Mouse (Mus musculus) limb, embryonic 15.5 days (tissue): ENCODE results near the gene Rtn1. TPM values are rescaled to one million over a fixed set of nuclear protein-coding genes. Genes with fewer than 3 reads are reported as not detected.

Experiments
- ATAC-seq: fragments of 200-750 bp; cut with Nextera tagmentation; 2 replicates; pipeline ENCODE4 v1.8.0; 2017; ENCODE audit warnings: low read depth, moderate TSS enrichment; ENCODE audit not compliant: insufficient number of reproducible peaks, low FRiP score, low TSS enrichment
- H3K27ac ChIP-seq: fragments of 300-500 bp; sonication (generic); 2 replicates; pipeline ENCODE4 v1.5.1; 2015; ENCODE audit warnings: moderate library complexity, mild to moderate bottlenecking, inconsistent platforms
- H3K27me3 ChIP-seq: fragments of 300-500 bp; sonication (generic); 2 replicates; pipeline ENCODE4 v1.6.1; 2015; ENCODE audit warnings: inconsistent platforms
- H3K36me3 ChIP-seq: fragments of 300-500 bp; sonication (generic); 2 replicates; pipeline ENCODE4 v1.6.1; 2015; ENCODE audit warnings: inconsistent platforms
- H3K4me1 ChIP-seq: fragments of 300-500 bp; sonication (generic); 2 replicates; pipeline ENCODE4 v1.6.1; 2015; ENCODE audit warnings: inconsistent platforms
- H3K4me2 ChIP-seq: fragments of 300-500 bp; sonication (generic); 2 replicates; pipeline ENCODE4 v1.6.1; 2015; ENCODE audit warnings: mild to moderate bottlenecking, inconsistent platforms
- H3K4me3 ChIP-seq: fragments of 300-500 bp; sonication (generic); 2 replicates; pipeline ENCODE4 v1.5.1; 2015; ENCODE audit warnings: mild to moderate bottlenecking, inconsistent platforms
- H3K9ac ChIP-seq: fragments of 300-500 bp; sonication (generic); 2 replicates; pipeline ENCODE4 v1.6.1; 2015; ENCODE audit warnings: inconsistent platforms
- H3K9me3 ChIP-seq: fragments of 300-500 bp; sonication (generic); 2 replicates; pipeline ENCODE4 v1.6.1; 2016; ENCODE audit warnings: inconsistent platforms
- WGBS: fragments of 180-500 bp; shearing (Covaris S2); methylation state at CpG from one replicate; pipeline ENCODE4 v1.1.7; 2015; 5-methylcytosine and 5-hydroxymethylcytosine counted together
- polyA plus RNA-seq: library from polyadenylated mRNA; unstranded; fragments of >200 nt; fragmentation: Nextera tagmentation; extraction: Ambion mirVana; gene quantifications from 2 replicates; pipeline ENCODE4 v1.2.1, GENCODE M21; 2015

Rtn1 gene
- polyA plus RNA-seq, 1 experiment from 2014 or later: 6.8 TPM

GRCm38 (mm10) chr12:72253040-72253439, 155.8 kb downstream of the Rtn1 start:
- Histone ChIP-seq H3K27me3 (no peaks in the 10 kb centered on the region), H3K27ac (no peak overlapping the region), H3K4me1 (no peaks in the 10 kb centered on the region), H3K4me3 (no peak overlapping the region), H3K36me3 (no peaks in the 10 kb centered on the region), H3K9me3 (no peaks in the 10 kb centered on the region), H3K4me2 (no peak overlapping the region), H3K9ac (no peak overlapping the region)
- WGBS: 75% methylated on average over 3 of the region's 3 CpGs
- ATAC-seq: no peak

GRCm38 (mm10) chr12:72251890-72252445, 156.9 kb downstream of the Rtn1 start:
- no peak overlapping the region for H3K4me3 ChIP-seq
- no peak for ATAC-seq

GRCm38 (mm10) chr12:72244951-72245350, 163.9 kb downstream of the Rtn1 start:
- no peaks in the 10 kb centered on the region for H3K9me3 ChIP-seq
- H3K9ac ChIP-seq: no peak overlapping the region
- no peak overlapping the region for H3K4me2 ChIP-seq
- H3K4me1 ChIP-seq: no peaks in the 10 kb centered on the region
- ATAC-seq: no peak
- H3K27me3 ChIP-seq: no peaks in the 10 kb centered on the region
- H3K4me3 ChIP-seq: no peak overlapping the region
- WGBS: 96% methylated on average over 1 of the region's 1 CpGs
- no peak overlapping the region for H3K27ac ChIP-seq
- H3K36me3 ChIP-seq: no peaks in the 10 kb centered on the region

More at GRCm38 (mm10) chr12:72251890-72252445, 156.9 kb downstream of the Rtn1 start:
- Histone ChIP-seq H3K4me2 (no peak overlapping the region), H3K9ac (no peak overlapping the region), H3K4me1 (no peaks in the 10 kb centered on the region), H3K27me3 (no peaks in the 10 kb centered on the region), H3K27ac (no peak overlapping the region), H3K9me3 (no peaks in the 10 kb centered on the region), H3K36me3 (no peaks in the 10 kb centered on the region)
- 38% methylated on average over 10 of the region's 10 CpGs for WGBS

GRCm38 (mm10) chr12:72242807-72243206, 166.0 kb downstream of the Rtn1 start:
- Histone ChIP-seq H3K9ac (no peak overlapping the region), H3K9me3 (no peaks in the 10 kb centered on the region), H3K36me3 (no peaks in the 10 kb centered on the region), H3K4me2 (no peak overlapping the region), H3K4me3 (no peak overlapping the region), H3K27ac (no peak overlapping the region), H3K4me1 (no peaks in the 10 kb centered on the region), H3K27me3 (peaks cover 8% of the 10 kb centered on the region)
- 62% methylated on average over 6 of the region's 6 CpGs for WGBS
- no peak for ATAC-seq

- Histone ChIP-seq H3K27me3 (peaks cover 31% of the 10 kb centered on the region), H3K4me1 (peaks cover 7% of the 10 kb centered on the region; the same call in 1 of the 2 replicates), H3K4me2 (no peak overlapping the region), H3K9me3 (no peaks in the 10 kb centered on the region), H3K9ac (no peak overlapping the region), H3K36me3 (no peaks in the 10 kb centered on the region), H3K27ac (no peak overlapping the region), H3K4me3 (no peak overlapping the region)
- no peak for ATAC-seq
Observed at GRCm38 (mm10) chr12:72240506-72240905, 168.3 kb downstream of the Rtn1 start.

- Histone ChIP-seq H3K9me3 (no peaks in the 10 kb centered on the region), H3K27ac (no peak overlapping the region), H3K36me3 (no peaks in the 10 kb centered on the region), H3K27me3 (peaks cover 35% of the 10 kb centered on the region), H3K4me1 (peaks cover 7% of the 10 kb centered on the region; the same call in 1 of the 2 replicates), H3K4me3 (no peak overlapping the region), H3K9ac (no peak overlapping the region), H3K4me2 (no peak overlapping the region)
- WGBS: 56% methylated on average over 12 of the region's 12 CpGs
- ATAC-seq: no peak
Observed at GRCm38 (mm10) chr12:72239230-72239894, 169.5 kb downstream of the Rtn1 start.

- no peak overlapping the region for H3K9ac ChIP-seq
- H3K27ac ChIP-seq: no peak overlapping the region
- peaks cover 7% of the 10 kb centered on the region; the same call in 1 of the 2 replicates for H3K4me1 ChIP-seq
- H3K36me3 ChIP-seq: no peaks in the 10 kb centered on the region
- WGBS: 70% methylated on average over 2 of the region's 2 CpGs
- no peak for ATAC-seq
- peak overlapping the region; percentile 50; the same call in 1 of the 2 replicates for H3K4me3 ChIP-seq
- peak overlapping the region; percentile 94 for H3K4me2 ChIP-seq
- no peaks in the 10 kb centered on the region for H3K9me3 ChIP-seq
- peaks cover 35% of the 10 kb centered on the region for H3K27me3 ChIP-seq
Observed at GRCm38 (mm10) chr12:72237251-72237650, 171.6 kb downstream of the Rtn1 start.

GRCm38 (mm10) chr12:72236564-72237011, 172.3 kb downstream of the Rtn1 start:
- no peaks in the 10 kb centered on the region for H3K9me3 ChIP-seq
- H3K27me3 ChIP-seq: peaks cover 35% of the 10 kb centered on the region
- peaks cover 7% of the 10 kb centered on the region; the same call in 1 of the 2 replicates for H3K4me1 ChIP-seq
- no peak overlapping the region for H3K27ac ChIP-seq
- H3K9ac ChIP-seq: peak overlapping the region; percentile 28; the same call in 1 of the 2 replicates
- H3K4me3 ChIP-seq: peak overlapping the region; percentile 50
- no peaks in the 10 kb centered on the region for H3K36me3 ChIP-seq
- ATAC-seq: peak; percentile 78; the same call in 1 of the 2 replicates
- WGBS: under 1% methylated on average over 56 of the region's 56 CpGs
- peak overlapping the region; percentile 94 for H3K4me2 ChIP-seq

GRCm38 (mm10) chr12:72235621-72236351, 173.1 kb downstream of the Rtn1 start:
- peak overlapping the region; percentile 50 for H3K4me3 ChIP-seq
- peaks cover 7% of the 10 kb centered on the region; the same call in 1 of the 2 replicates for H3K4me1 ChIP-seq
- no peaks in the 10 kb centered on the region for H3K9me3 ChIP-seq
- H3K27ac ChIP-seq: no peak overlapping the region
- H3K9ac ChIP-seq: no peak overlapping the region
- H3K4me2 ChIP-seq: peak overlapping the region; percentile 94
- no peak for ATAC-seq
- no peaks in the 10 kb centered on the region for H3K36me3 ChIP-seq
- peaks cover 35% of the 10 kb centered on the region for H3K27me3 ChIP-seq
- 52% methylated on average over 12 of the region's 12 CpGs for WGBS

- no peaks in the 10 kb centered on the region for H3K36me3 ChIP-seq
- H3K4me2 ChIP-seq: no peak overlapping the region
- H3K4me1 ChIP-seq: peaks cover 7% of the 10 kb centered on the region; the same call in 1 of the 2 replicates
- H3K27me3 ChIP-seq: peaks cover 35% of the 10 kb centered on the region
- ATAC-seq: no peak
- no peaks in the 10 kb centered on the region for H3K9me3 ChIP-seq
- H3K9ac ChIP-seq: no peak overlapping the region
- no peak overlapping the region for H3K27ac ChIP-seq
- 84% methylated on average over 9 of the region's 9 CpGs for WGBS
- H3K4me3 ChIP-seq: no peak overlapping the region
Observed at GRCm38 (mm10) chr12:72234966-72235365, 173.9 kb downstream of the Rtn1 start.

GRCm38 (mm10) chr12:72234151-72234550, 174.7 kb downstream of the Rtn1 start:
- no peaks in the 10 kb centered on the region for H3K36me3 ChIP-seq
- no peak for ATAC-seq
- peaks cover 7% of the 10 kb centered on the region; the same call in 1 of the 2 replicates for H3K4me1 ChIP-seq
- no peaks in the 10 kb centered on the region for H3K9me3 ChIP-seq
- H3K4me2 ChIP-seq: no peak overlapping the region
- H3K9ac ChIP-seq: no peak overlapping the region
- no peak overlapping the region for H3K27ac ChIP-seq
- 83% methylated on average over 3 of the region's 3 CpGs for WGBS
- no peak overlapping the region for H3K4me3 ChIP-seq
- peaks cover 35% of the 10 kb centered on the region for H3K27me3 ChIP-seq
